Mouse (Mus musculus) forelimb bud, embryonic 11.5 days (tissue): ENCODE results near the gene Sgo1.
"Not testable (repeated sequence)": the region's sequence is repeated elsewhere in the genome, so short reads cannot be mapped to it uniquely, and the experiment has no call there.

Experiments
- DNase-seq: peaks from one replicate; pipeline ENCODE4 v3.0.0-alpha.2; 2012; ENCODE audit warnings: low read depth, low spot score

Gene Sgo1

DNA sequence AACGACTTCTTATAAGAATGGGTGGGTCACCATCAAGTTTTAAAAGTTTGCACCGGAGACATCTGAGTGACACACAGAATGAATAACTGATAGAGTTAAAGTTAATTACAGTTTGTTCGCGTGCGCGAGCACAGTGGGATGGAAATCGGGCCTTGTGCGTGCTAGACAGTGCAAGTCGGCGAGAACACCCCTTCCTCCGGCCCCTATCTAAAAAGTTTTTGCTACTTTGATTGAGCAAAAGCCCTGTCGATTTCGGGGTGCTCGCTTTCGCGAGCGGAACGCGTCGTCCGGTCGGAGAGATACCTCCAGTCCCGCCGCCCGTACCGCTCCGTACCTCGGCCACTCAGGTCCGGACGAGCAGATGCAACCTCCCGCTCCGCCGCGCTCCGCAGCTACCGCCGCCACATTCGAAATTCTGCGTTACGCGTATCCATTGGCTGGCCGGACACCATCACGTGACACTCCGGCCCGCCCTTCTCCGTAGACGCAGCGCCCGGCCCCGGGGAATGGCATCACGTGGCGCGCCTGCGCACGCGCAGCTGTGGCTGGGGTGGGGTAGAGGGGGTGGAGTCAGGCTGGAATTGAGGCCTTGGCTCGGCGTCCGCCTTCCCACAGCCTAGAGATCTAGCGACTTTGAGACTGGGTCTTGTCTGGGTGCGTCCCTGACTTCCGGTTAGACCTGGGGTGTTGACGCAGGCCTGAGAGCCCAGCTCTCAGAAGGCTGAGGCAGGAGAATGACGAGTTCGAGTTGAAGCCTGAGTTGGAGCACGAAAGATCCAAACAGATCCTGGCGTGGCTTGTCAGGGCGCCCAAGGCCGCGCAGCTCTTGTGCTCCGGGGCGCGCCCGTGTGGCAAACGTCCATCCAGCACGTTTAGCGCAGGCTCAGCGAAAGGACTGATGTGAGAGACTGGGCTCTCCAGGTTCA, at the start of gene Sgo1:
Gene Sgo1, minus strand, starts transcription at position 457 of the 926 bp plus-strand sequence.
- peak; percentile 97 for DNase-seq

DNA sequence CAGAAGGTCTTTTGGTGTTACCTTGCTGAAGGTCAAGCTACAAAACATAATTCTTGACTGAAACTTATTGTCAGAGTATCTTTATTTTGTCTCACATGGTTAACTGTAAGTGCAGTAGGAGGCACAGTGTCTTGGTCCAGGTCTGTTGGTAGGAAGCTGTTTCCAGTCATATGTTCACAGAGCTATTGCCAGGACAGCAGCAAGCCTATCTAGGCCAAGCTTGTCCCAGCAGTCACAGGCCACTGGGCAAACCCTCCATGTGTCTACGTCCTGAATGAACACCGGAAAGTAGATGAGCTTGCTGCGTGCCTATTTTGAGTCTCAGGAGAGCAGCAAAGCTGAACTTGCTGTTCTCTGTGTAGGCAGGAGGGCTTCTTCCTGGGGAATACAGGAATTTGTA, 29.8 kb upstream of the Sgo1 start:
- DNase-seq: not testable (repeated sequence)

DNA sequence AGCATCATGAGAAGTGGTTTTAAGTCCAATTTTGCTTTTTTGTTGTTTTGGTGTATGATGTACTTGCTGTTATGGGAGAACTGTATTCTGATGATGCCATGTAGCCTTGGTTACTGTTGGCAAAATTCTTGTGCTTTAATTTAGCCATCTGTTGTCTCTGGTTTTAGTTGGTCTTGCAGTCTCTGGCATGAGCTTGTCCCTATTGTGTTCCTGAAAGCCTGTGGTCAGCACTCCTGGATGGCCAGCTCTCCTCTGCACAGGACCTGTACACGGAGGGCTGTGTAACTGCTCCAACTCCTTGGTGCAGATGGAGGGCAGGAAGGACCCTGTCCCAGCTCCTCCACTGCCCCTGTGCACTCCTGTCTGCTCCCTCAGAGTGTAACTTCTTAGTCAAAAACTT, 29.3 kb upstream of the Sgo1 start:
- no peak for DNase-seq

DNA sequence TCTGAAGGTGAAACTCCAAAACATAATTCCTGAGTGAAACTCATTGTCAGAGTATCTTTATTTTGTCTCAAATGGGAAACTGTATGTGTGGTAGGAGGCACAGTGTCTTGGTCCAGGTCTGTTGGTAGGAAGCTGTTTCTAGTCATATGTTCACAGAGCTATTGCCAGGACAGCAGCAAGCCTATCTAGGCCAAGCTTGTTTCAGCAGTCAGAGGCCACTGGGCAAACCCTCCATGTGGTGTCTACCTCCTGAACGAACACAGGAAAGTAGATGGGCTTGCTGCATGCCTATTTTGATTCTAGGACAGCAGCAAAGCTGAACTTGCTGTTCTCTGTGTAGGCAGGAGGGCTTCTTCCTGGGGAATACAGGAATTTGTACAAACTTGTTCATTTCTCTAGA, 26.0 kb upstream of the Sgo1 start:
- DNase-seq: not testable (repeated sequence)

DNA sequence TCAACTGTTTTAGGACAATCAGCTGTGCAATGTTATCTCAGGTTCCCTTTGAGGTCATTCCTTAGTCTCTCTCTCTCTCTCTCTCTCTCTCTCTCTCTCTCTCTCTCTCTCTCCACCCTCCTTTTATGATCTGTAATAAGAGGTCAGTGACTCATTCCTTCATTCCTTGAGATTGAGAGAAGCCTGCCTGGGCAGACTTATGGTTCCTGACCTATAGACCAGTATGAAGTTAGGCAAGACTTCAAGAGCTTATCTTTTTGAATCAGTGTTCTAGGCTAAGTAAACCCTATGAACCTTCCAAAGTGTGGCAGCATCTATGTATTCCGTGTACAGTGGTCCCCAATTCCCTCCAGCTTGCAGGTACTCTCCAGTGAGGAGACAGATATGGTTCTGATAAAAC, 25.3 kb upstream of the Sgo1 start:
- no peak for DNase-seq

DNA sequence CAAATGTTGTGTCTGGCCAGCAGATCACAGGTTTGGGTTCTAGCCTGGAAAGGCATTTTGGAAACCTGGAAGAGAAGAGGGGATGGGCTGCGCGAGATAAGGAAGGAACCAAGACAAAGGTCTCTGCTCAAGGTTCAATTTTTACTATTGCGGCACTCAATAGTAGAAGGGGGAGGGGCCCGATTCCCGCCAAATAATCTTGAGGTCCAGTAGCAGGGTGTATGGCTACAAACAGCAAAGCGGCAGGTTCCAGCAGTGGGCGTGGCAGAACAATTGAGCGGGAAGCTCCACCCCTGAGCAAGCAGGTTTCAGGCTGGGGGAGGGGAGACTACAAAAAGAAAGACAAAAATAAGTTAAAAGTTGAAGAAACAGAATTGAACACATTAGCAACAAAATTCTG, 8.4 kb upstream of the Sgo1 start:
- DNase-seq: not testable (repeated sequence)

DNA sequence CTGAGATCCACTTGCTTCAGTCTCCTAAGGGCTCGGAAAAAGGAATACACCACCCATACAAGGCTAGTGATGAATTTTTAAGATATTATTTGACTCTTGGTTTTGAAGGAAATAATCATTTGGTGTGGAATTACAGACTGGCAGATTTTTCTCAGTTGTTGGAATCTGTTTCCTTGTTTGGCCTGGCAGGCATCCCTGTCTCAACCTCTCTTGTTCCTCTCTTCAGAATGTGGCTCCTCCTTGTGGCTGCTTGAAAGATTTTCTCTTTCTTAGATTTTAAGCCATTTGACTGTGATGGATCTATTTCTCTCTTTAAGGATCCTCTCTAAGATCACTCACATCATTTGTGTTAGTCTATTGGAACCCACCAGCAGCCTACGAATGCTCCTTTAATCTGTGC, 4.9 kb upstream of the Sgo1 start:
- DNase-seq: peak; percentile 9

DNA sequence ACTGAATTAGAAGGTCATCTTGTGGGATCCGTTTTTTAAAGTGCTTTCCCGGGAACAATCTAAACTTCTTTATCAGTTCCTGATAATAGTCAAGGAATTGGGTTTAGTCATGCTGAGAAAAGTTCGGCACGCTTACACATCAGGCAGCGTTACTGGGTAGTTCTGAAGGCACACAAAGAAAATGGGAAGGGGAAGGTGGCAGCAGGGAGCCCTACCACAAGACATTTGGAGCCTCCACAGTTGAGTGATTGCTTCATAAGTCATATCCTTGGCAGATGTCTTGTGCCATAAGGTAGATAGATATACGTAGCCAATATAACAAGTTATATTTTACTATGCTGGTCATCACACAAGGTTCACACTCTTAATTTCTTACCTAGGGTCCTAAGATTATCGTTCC, 813 bp upstream of the Sgo1 start:
- no peak for DNase-seq

DNA sequence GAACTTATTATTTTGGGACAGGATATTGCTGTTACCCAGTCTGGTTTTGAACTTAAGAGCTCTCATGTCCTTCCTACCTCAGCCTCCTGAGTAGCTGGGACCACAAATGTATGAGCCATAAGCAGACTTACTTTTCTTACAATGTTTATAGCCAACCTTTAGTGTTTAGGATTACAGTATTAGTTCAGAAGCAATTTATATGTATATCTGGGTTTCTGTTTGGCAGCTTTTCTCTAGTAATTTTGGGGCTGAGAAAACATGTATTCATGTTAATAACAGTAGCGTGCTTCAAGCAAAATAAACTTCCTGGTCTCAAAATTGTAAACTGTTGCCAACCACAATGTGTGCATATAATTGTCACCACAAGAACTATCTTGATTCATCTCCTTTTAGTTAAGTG, 812 bp downstream of the Sgo1 start:
- no peak for DNase-seq

DNA sequence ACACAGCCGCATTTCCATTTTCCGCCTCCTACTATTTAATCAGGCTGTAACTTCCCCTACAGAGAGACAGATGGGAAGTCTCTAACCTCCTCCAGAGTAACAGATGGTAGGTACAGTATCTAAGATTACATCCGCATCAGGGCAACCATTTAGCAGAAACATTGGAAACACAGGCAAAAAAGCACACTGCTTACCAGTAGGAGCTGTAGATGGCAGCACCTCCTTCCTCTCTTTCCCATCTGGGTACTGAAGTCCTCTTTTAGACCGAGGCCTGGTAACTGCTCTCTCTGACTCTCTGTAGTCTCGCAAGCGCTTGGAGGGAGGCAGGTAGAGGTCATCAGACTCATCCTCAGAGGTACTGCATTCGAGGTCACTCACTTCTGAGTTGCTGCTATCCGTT, 10.4 kb downstream of the Sgo1 start:
- no peak for DNase-seq

DNA sequence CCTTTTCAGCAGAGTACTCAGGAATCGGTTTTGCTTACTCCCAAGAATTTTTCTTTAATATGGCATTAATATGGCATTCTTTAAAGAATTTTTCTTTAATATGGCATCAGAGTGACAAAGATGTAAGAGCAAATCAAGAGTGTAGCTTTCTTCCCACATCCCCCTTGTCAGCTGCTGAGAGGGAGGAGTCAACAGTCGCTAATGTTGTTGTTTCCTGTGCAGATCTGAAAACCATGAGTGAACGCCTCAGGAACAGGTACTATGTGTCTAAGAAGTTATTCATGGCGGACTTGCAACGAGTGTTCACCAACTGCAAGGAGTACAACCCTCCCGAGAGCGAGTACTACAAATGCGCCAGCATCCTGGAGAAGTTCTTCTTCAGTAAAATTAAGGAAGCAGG, 18.7 kb downstream of the Sgo1 start:
- DNase-seq: no peak

DNA sequence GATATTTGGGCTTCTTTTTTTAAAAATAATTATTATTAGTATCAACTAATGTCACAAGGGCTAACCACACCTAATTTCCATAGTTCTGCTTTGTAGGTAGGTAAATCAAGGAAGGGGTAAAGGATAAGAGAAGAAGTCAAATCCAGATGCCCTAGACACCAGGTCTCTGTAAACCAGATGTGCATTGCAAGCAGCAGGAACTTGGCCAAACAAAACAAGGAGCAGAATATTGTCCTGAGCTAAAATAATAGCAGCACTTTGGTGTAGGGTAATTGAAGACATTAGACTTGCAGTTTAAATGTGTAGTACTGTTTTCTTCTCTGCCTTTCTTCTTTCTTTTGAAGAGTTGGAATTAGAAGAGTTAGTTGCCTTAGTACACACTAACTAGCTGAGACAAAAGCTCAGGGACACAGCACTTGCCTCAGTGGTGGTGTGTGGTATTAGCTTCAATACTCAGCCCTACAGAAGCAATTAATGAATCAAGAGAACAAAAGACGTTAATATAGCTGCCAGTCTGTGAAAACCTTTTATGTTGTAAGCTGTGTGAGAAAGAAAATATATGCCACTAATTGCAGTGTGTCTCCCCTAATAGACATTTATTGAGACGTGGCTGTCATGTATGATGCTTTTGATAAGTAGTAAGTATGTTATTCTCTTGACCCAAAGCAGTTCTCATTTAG, 24.3 kb downstream of the Sgo1 start:
- DNase-seq: no peak

DNA sequence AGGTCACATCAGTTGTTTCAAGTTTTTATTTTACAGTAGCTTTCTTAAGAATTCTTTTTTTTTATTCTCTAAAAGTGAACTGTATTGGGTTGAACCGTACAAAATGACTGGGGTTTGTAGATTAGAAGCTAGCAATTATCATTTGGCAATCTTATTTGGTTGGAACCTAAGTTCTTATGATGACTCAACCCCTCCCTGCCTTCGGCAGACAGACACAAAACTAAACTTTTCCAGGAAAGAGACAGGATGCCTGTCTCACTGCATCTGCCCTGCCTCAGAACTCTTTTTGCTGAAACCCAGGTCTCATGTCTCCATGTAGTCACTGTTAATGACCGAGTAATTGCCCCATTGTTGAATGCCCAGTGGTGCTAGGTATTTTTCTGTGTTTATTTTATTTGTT, 24.9 kb downstream of the Sgo1 start:
- DNase-seq: no peak

DNA sequence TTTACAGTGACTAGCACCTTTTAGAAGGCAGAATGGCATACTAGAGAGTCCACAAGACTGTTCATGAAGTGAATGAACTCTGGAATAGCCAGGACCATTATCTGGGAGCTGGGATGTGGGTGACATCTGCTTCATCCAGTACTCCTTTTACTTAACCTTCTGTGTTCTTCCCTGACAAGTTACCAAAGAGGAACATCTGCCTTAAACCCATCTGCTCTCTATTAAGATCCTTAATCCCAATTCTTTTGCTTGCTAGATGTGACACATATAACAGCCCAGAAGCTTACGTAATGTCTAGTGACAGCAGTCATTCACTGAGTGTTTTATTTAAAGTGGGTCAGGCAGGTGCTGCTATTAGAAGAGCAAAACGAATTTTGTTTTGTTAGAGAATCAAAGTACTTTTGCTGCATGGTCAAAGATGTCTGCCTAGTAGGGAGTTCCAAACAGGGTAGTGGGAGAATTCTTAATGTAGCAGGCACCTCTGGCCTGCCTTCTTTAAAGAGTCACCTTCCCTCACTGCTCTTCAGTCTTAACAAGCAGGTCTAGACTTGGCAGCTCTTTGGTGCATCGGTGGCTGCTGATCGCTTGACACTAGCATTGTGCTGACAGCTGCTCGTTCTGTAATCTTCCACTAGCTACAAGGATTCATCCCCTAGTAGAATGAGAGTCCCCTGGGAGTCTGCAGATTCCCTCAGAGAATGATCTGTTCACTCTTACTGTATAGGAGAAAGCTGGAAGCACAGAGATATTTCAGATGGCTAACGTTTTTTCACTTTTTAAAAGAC, 27.9 kb downstream of the Sgo1 start:
- no peak for DNase-seq

DNA sequence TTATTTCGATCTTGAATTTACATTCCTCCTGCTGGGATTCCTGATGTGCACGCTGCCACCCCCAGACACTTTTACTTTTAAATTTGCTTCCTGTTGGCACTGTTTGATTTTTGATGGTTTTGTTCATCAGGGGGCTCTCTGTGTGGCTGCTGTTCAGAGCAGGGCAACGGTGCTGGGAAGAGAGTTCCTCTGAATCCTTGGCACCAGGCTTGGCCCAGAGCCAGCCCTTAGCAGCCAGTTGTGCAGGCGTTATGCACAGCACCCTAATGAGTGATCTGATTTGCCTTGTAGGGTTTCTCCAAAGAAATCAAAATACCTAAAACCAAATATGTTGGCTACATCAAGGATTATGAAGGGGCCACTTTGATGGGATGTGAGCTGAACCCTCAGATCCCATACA, 29.4 kb downstream of the Sgo1 start:
- DNase-seq: no peak

DNA sequence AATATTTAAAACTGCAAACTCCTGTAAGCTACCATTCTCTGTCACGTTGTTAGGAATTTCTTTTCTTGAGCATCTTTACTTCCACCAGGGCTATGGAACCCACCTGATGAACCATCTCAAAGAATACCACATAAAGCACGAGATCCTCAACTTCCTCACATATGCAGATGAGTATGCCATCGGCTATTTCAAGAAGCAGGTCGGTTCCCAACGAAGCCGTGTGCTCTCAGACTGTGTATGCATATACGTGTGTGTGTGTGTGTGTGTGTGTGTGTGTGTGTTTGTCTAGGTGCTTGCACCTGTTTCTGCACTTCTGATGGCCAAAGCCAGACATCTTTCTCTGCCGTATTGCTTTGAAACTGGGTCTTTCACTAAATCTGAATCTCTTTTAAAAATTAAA, 29.9 kb downstream of the Sgo1 start:
- DNase-seq: no peak

DNA sequence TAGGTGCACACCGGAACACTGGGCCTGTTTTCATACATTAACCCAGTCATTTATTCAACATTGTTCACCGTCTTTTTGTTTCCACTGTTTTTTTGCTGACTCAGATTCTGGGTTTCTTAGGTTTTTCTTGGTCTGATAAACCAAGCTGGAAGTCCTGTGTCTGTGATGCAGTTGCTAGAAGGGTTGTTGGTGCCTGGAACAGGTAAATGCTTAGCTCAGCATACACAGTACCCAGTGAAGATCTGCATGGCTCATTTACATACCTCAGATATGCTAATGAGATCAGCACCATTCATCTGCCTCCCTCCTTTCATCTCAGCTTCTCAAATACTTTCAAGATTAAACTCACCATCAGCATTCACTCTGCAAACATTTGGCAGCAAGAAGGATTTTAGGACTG, 30.5 kb downstream of the Sgo1 start:
- no peak for DNase-seq

DNA sequence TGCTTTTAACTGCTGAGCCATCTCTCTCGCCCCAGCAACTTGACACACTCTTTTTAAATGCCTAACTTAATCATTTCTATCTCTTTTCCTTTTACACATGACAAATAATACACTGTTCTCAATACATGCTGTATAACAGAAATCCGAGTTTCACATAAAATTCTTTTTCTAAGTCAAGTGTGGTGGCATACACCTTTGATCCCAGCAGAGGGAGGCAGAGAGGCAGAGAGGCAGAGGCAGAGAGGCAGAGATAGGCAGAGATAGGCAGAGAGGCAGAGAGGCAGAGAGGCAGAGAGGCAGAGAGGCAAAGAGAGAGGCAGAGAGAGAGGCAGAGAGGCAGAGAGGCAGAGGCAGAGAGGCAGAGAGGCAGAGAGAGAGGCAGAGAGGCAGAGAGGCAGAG, 31.7 kb downstream of the Sgo1 start:
- not testable (repeated sequence) for DNase-seq

DNA sequence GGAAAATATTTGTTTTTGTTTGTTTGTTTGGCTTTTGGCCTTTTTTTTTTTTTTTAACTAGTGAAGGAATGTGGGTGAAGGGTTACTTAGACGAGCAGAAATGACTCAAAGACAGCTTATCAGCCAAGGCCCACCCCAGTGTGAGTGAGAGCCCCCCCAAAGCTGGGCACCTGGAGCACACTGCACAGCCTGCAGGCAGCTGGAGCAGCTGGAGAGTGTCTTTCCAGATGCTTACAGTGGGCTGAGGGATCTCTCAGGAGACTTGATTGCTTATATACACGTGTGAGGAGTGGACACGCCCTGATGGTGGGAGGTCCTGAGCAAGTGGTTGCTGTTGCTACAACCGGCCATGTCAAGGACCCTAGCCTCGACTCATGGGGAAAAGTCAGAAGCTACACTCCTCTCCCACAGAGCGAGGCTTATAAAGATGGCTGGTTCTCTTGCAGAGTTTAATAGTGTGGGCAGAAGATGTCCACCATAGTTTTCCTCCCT, 32.7 kb downstream of the Sgo1 start:
- no peak for DNase-seq

DNA sequence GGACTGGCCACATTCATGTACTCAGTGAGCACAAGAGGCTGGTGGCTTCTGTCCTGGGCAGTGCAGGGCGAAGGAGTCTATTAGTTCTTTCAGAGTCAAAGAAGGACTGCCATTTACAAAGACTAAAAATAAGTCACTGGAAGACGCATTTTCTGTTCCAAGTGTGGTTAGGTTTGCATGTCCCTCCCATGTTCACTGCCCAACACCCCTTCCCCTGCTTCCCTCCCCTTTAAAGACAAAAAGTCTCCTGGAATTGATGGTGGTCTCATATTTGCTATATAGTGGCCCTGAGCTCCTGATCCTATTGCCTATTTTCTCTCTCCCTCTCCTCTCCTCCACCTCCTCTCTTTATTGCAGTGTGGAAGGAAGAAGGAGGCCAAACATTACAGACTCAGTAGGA, 33.2 kb downstream of the Sgo1 start:
- DNase-seq: no peak

DNA sequence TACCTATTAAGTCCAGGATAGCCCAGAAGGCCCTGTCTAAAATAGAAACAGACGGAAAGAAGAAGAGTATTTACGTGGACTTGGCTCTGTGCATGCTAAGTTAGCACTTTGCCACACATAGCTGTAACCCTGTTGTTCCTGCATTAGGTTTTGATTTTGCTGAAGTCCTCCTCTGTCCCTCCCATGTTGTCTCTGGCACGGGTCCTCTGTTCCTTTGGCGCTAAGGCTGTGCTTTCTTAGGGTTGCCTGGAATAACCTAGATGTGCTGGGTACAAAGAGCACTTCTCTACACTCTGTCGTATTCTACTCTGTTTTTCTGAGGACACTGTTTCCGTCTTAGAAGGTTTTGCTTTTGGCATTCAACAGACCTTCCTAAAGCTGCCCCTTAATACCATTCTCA, 34.1 kb downstream of the Sgo1 start:
- no peak for DNase-seq

DNA sequence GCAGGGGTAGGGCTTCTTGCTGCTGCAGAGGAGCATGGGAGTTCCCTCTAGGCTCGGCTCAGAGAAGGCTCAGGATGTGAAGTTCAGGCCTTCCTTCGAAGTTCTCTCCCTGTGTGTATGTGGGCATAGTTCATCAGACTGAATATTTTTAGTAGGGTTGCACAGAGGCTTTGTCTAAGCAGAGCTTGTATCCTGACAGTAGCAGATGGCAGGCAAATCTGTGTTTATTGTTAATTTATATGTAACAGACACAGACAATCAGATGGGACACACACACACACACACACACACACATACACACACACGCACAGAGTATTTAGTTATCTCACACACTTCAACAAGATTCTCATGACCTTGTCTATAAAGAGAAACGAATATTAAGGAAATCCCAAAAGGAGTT, 34.5 kb downstream of the Sgo1 start:
- DNase-seq: no peak
